Mouse (Mus musculus) G1E (cell line): ENCODE results near the gene Acta2. TPM values are rescaled to one million over a fixed set of nuclear protein-coding genes. Genes with fewer than 3 reads are reported as not detected.
"Not testable (repeated sequence)": the region's sequence is repeated elsewhere in the genome, so short reads cannot be mapped to it uniquely, and the experiment has no call there.

Experiments
- ATAC-seq: 2 replicates; pipeline ENCODE4 v1.8.0; 2016; ENCODE audit warnings: mild to moderate bottlenecking; ENCODE audit not compliant: insufficient number of reproducible peaks, poor library complexity, low FRiP score, severe bottlenecking; ENCODE audit errors: extremely low read depth
- DNase-seq: peaks from one replicate; pipeline ENCODE4 v3.0.0; 2012; ENCODE audit warnings: low spot score
- H3K27me3 ChIP-seq: 2 replicates; pipeline ENCODE4 v1.6.1; 2012; ENCODE audit warnings: mild to moderate bottlenecking, low read length, inconsistent platforms; ENCODE audit not compliant: insufficient read depth
- H3K36me3 ChIP-seq: replicated peaks from 2 replicates; pipeline ENCODE3; 2012; ENCODE audit warnings: mild to moderate bottlenecking, inconsistent platforms
- H3K4me1 ChIP-seq: 2 replicates; pipeline ENCODE4 v1.6.1; 2012; ENCODE audit warnings: low read depth, low read length, inconsistent platforms, mixed read lengths; ENCODE audit not compliant: insufficient read depth
- H3K4me3 ChIP-seq: 2 replicates; pipeline ENCODE4 v1.5.1; 2012; ENCODE audit warnings: low read depth, mild to moderate bottlenecking, inconsistent platforms, low read length, moderate library complexity, mixed read lengths
- H3K9me3 ChIP-seq: replicated peaks from 2 replicates; pipeline ENCODE4 v1.6.1; 2012; ENCODE audit warnings: inconsistent platforms
- CTCF ChIP-seq: IDR thresholded peaks from 2 replicates; pipeline ENCODE4 v1.5.1; 2012; ENCODE audit warnings: low read depth, low read length, inconsistent platforms, mixed read lengths
- GATA1 ChIP-seq: IDR thresholded peaks from 2 replicates; pipeline ENCODE4 v1.6.1; 2012; ENCODE audit warnings: borderline replicate concordance, low read length, inconsistent platforms, mixed read lengths
- GATA2 ChIP-seq: IDR thresholded peaks from 2 replicates; pipeline ENCODE4 v1.6.1; 2012; ENCODE audit warnings: low read depth, low read length, inconsistent platforms, borderline replicate concordance
- POLR2AphosphoS5 ChIP-seq: IDR thresholded peaks from 2 replicates; pipeline ENCODE4 v1.6.1; 2012; ENCODE audit warnings: low read depth, low read length, inconsistent platforms; ENCODE audit not compliant: insufficient replicate concordance
- TAL1 ChIP-seq: conservative IDR thresholded peaks from 2 replicates; pipeline ENCODE4 v1.6.1; 2012; ENCODE audit warnings: low read depth, low read length, inconsistent platforms, mixed read lengths
- polyA plus RNA-seq: library from polyadenylated mRNA; stranded (reverse); fragments of >175 nt; gene quantifications from 2 replicates; pipeline ENCODE4 v1.2.3, GENCODE M21; 2012
- total RNA-seq, 2 experiments: library from RNA; stranded (forward) in 1 of 2; stranded (reverse) in 1 of 2; fragments of 200-1000 nt in 1 of 2; fragments of >200 nt in 1 of 2; fragmentation: Nextera tagmentation in 1 of 2; gene quantifications; 2 replicates each; pipeline ENCODE4 v1.2.3; 2014 to 2017

The Acta2 gene
- total and polyA plus RNA-seq, 3 experiments = not detected

- H3K9me3 ChIP-seq = no peaks in the 10 kb centered on the region
- no peaks in the 10 kb centered on the region for H3K4me1 ChIP-seq
- ATAC-seq (no peak), DNase-seq (no peak)
- no peaks in the 10 kb centered on the region for H3K27me3 ChIP-seq
- no peak overlapping the region for H3K4me3 ChIP-seq
- TF ChIP-seq TAL1 (no peak), GATA1 (no peak), POLR2AphosphoS5 (no peak), CTCF (no peak), GATA2 (no peak)
- H3K36me3 ChIP-seq = no peaks in the 10 kb centered on the region
These were observed 45.3 kb downstream of the Acta2 start for GRCm38 (mm10) chr19:34209930-34210581.

GRCm38 (mm10) chr19:34209031-34209430, 46.4 kb downstream of the Acta2 start:
- DNase-seq = no peak
- H3K4me1 ChIP-seq = no peaks in the 10 kb centered on the region

DNA sequence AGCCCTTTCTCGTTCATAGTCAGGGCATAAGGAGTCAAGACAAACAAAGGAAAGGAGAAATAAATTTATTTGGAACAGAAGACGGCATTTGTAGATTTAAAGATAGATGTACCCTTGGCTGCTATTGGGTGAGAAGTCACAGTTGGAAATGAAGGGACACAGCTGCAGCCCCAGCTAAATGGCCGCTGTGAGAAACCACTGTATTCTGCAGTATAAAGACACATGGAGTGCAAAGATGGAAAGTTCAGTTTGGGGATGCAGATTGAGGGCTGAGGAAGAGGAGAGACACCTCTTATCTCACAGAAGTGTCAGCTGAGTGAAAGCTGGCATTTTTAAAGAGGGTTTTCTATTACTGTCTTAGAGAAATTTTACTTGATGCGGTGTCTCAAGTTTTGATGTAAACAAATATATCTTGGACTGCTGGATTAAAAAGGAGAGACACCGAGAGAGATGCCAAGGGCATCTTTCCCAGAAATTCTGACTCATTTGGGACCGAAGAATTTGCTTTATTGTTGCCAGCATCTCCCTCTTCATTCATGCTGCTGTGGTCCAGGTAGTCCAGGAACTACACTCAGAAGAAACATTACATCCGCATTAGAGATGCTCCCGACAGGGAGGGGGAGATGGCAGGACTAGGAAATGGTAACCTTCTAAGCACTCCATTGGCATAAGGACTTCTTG, 48.5 kb downstream of the Acta2 start:
- DNase-seq (no peak), ATAC-seq (no peak)
- Histone ChIP-seq H3K9me3 (no peaks in the 10 kb centered on the region), H3K4me1 (no peaks in the 10 kb centered on the region), H3K27me3 (no peaks in the 10 kb centered on the region), H3K4me3 (no peak overlapping the region), H3K36me3 (no peaks in the 10 kb centered on the region)
- TF ChIP-seq POLR2AphosphoS5 (no peak), CTCF (no peak), GATA1 (no peak), GATA2 (no peak), TAL1 (no peak)

More at GRCm38 (mm10) chr19:34209031-34209430, 46.4 kb downstream of the Acta2 start:
- Histone ChIP-seq H3K9me3 (no peaks in the 10 kb centered on the region), H3K4me3 (no peak overlapping the region), H3K27me3 (no peaks in the 10 kb centered on the region), H3K36me3 (no peaks in the 10 kb centered on the region)
- no peak for ATAC-seq
- TF ChIP-seq CTCF (no peak), GATA2 (no peak), POLR2AphosphoS5 (no peak), GATA1 (no peak)

DNA sequence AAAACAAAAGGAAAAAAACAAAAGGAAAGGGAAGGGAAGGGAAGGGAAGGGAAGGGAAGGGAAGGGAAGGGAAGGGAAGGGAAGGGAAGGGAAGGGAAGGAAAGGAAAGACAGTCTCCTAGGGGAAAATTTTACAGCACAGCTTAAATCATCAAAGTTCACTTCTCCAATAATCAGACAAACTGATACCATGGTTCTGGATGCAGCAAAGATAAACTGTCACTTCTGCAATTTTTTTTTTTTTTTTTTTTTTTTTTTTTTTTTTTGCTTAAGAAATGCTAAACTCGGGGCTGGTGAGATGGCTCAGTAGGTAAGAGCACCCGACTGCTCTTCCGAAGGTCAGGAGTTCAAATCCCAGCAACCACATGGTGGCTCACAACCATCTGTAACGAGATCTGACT, 49.3 kb downstream of the Acta2 start:
- not testable (repeated sequence) for H3K4me3 ChIP-seq, DNase-seq, ATAC-seq

GRCm38 (mm10) chr19:34202668-34203067, 52.7 kb downstream of the Acta2 start:
- DNase-seq (no peak), ATAC-seq (no peak)
- Histone ChIP-seq H3K9me3 (no peaks in the 10 kb centered on the region), H3K4me1 (no peaks in the 10 kb centered on the region), H3K27me3 (no peaks in the 10 kb centered on the region), H3K36me3 (no peaks in the 10 kb centered on the region), H3K4me3 (no peak overlapping the region)
- TF ChIP-seq TAL1 = no peak
- no peak for TF ChIP-seq GATA2
- TF ChIP-seq POLR2AphosphoS5 = no peak
- no peak for TF ChIP-seq CTCF
- TF ChIP-seq GATA1 = no peak

More for the DNA sequence above, 49.3 kb downstream of the Acta2 start:
- H3K9me3 ChIP-seq, H3K27me3 ChIP-seq, H3K4me1 ChIP-seq, H3K36me3 ChIP-seq: not testable (repeated sequence)

- Histone ChIP-seq H3K36me3 (no peaks in the 10 kb centered on the region), H3K4me3 (no peak overlapping the region), H3K9me3 (no peaks in the 10 kb centered on the region), H3K27me3 (no peaks in the 10 kb centered on the region), H3K4me1 (no peaks in the 10 kb centered on the region)
- TF ChIP-seq GATA1 (no peak), CTCF (no peak), POLR2AphosphoS5 (no peak)
- DNase-seq = no peak
- no peak for ATAC-seq
These were observed 55.9 kb downstream of the Acta2 start for GRCm38 (mm10) chr19:34199488-34199887.
